Mouse (Mus musculus) E14TG2a.4 (cell line): ENCODE measurements around the gene Kcnn3.

Experiments
- H3K27me3 ChIP-seq: 2 replicates; pipeline ENCODE4 v1.6.1; 2014; ENCODE audit warnings: low read length, control low read depth; ENCODE audit not compliant: insufficient read depth
- H3K36me3 ChIP-seq: 2 replicates; pipeline ENCODE4 v1.6.1; 2014; ENCODE audit warnings: low read length, control low read depth; ENCODE audit not compliant: insufficient read depth
- H3K4me1 ChIP-seq: replicated peaks from 2 replicates; pipeline ENCODE4 v1.6.1; 2014; ENCODE audit warnings: low read depth, low read length, control low read depth
- H3K4me3 ChIP-seq: replicated peaks from 2 replicates; pipeline ENCODE4 v1.5.1; 2014; ENCODE audit warnings: mild to moderate bottlenecking, low read length
- H3K9me3 ChIP-seq: 2 replicates; pipeline ENCODE4 v1.6.1; 2014; ENCODE audit warnings: low read length, control low read depth
- CTCF ChIP-seq: conservative IDR thresholded peaks from 2 replicates; pipeline ENCODE4 v1.5.1; 2014; ENCODE audit warnings: low read length
- NANOG ChIP-seq: IDR thresholded peaks from 2 replicates; pipeline ENCODE4 v1.6.1; 2014; ENCODE audit warnings: borderline replicate concordance, low read length, mixed read lengths
- POU5F1 ChIP-seq: IDR thresholded peaks from 2 replicates; pipeline ENCODE4 v1.6.1; 2014; ENCODE audit warnings: low read length, borderline replicate concordance

The Kcnn3 gene

DNA sequence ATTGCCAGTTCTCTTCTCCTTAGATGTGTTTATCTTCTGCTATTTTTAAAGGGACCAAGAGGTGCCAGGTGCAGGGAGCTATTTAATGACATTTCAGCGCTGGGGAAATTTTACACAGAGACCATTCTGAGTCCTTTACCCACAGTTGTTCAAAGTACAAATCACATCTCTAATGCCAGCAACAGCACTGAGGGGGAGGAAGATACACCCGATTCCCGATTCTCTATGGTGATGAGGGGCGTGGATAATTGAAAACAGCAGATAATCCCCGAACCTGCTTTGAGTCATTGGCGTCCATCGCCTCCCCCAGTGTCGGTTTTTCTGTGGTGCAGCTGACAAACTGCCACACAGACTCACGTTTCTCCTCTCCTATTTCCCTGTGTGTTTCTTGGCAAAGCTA, 11.9 kb upstream of the Kcnn3 start:
- Histone ChIP-seq H3K9me3 (no peaks in the 10 kb centered on the region), H3K36me3 (no peaks in the 10 kb centered on the region), H3K4me1 (peaks cover 24% of the 10 kb centered on the region), H3K27me3 (peaks cover 56% of the 10 kb centered on the region), H3K4me3 (no peak overlapping the region)
- TF ChIP-seq CTCF (no peak), POU5F1 (no peak), NANOG (no peak)

DNA sequence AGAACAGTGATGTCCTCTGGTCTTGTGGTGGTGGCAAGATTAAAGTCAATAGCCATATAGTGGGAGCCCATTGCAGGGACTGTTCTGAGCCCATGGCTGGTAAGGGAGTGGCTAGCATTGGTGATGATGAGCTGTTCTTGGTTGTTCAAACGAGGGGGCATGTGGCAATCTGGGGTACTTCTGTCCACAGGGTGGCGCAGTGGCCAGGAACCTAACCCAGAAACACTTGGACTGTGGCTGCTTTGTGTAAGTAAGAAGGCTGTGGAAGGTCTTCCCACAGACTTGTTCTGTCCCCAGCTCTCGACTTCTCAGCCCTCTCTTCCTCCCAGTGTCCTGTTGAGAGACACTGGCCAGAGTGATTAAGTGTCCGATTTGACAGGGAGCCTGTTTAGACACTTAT, 9.0 kb upstream of the Kcnn3 start:
- H3K36me3 ChIP-seq, result no peaks in the 10 kb centered on the region
- H3K9me3 ChIP-seq, result no peaks in the 10 kb centered on the region
- peaks cover 24% of the 10 kb centered on the region for H3K4me1 ChIP-seq
- H3K4me3 ChIP-seq, result no peak overlapping the region
- TF ChIP-seq POU5F1 (no peak), CTCF (peak; percentile 22; the same call in 1 of the 2 replicates), NANOG (no peak)
- peaks cover 43% of the 10 kb centered on the region for H3K27me3 ChIP-seq

DNA sequence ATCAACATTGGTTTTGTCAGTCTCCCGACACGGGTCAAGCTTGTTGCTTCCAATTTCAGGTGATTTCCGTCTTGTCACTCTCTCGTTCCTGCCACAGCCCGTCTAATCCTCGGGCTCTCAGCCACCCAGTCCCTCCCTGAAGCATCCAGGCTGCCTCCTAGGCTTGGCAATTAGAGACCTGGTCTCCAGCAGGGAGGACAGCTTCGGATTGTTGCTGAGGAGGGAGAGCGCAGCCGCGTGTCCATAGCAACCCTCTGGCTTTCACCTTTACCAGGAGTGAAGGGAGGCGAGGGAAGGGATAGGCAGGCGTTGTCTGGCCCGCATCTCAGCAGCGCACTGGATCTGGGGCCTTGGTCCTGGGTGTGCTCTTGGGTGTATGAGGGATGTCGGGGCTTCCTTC, 8.6 kb upstream of the Kcnn3 start:
- Histone ChIP-seq H3K9me3 (peaks cover 1% of the 10 kb centered on the region; the same call in 1 of the 2 replicates), H3K4me1 (peaks cover 24% of the 10 kb centered on the region), H3K27me3 (peaks cover 40% of the 10 kb centered on the region), H3K36me3 (no peaks in the 10 kb centered on the region), H3K4me3 (no peak overlapping the region)
- TF ChIP-seq NANOG (no peak), CTCF (no peak), POU5F1 (no peak)

DNA sequence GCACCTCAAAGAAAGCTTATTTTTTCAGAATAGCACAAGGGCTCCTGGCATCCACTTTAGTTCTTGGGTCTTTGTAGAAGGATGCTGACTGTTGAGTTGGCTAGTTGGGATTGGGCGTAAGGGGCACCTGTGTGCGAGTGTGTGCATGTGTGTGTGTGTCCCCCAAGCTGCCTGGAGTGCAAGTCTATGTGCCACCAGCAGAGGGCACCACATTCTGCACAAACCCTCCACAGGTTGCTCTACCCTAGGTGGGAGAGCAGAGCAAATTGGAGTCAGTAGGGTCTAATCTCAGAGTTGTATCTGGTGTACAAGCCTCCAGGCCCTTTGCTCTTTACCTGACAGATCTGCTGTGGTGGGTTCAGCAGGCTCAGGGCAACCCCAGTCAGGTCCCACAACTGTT, 7.7 kb upstream of the Kcnn3 start:
- H3K9me3 ChIP-seq, result peaks cover 5% of the 10 kb centered on the region; the same call in 1 of the 2 replicates
- peaks cover 24% of the 10 kb centered on the region for H3K4me1 ChIP-seq
- H3K4me3 ChIP-seq, result no peak overlapping the region
- peak; percentile 88 for TF ChIP-seq CTCF
- no peak for TF ChIP-seq NANOG
- peaks cover 33% of the 10 kb centered on the region for H3K27me3 ChIP-seq
- no peaks in the 10 kb centered on the region for H3K36me3 ChIP-seq

DNA sequence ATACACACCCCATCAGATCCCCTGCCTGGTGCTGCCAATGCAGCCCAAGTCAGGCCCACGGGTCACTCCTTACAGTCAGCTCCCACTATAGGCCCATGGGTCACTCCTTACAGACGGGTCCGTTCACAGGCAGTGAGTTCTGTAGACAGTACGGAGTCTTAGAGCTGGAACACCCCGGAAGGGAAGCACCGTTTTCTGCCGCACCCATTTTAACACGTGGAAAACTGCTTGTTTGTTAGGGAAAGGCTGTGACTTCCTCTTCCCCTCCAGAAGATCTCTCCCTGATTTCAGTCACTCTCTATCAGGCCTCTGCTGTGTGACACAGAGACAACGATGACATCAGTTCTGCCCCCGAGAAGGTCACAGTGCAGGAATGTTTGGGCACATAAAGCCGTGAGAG, 4.5 kb upstream of the Kcnn3 start:
- peaks cover 5% of the 10 kb centered on the region; the same call in 1 of the 2 replicates for H3K9me3 ChIP-seq
- H3K4me1 ChIP-seq, result peaks cover 29% of the 10 kb centered on the region
- H3K36me3 ChIP-seq, result no peaks in the 10 kb centered on the region
- no peak overlapping the region for H3K4me3 ChIP-seq
- TF ChIP-seq CTCF (no peak), NANOG (no peak), POU5F1 (no peak)
- peaks cover 32% of the 10 kb centered on the region for H3K27me3 ChIP-seq

DNA sequence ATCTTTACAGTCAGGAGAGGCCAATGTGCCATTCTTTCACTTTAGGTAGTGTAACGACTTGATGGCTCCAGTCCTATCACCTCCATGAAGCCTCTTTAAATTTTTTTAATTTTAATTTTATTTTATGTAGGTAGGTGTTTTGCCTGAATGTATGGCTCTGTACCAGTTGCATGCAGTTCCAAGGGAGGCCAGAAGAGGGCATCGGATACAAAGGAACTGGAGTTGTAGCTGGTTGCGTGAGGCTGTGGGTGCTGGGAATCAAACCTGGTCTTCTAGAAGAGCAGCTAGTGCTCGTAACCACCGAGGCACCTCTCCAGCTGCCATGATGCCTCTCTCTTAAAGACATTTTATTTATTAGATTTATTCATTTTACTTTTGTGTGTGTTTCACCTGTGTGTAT, 3.6 kb upstream of the Kcnn3 start:
- TF ChIP-seq CTCF (peak; percentile 60), POU5F1 (no peak)
- H3K27me3 ChIP-seq, result peaks cover 37% of the 10 kb centered on the region
- H3K4me3 ChIP-seq, result no peak overlapping the region
- H3K36me3 ChIP-seq, result no peaks in the 10 kb centered on the region
- H3K4me1 ChIP-seq, result peaks cover 36% of the 10 kb centered on the region
- peaks cover 5% of the 10 kb centered on the region; the same call in 1 of the 2 replicates for H3K9me3 ChIP-seq

DNA sequence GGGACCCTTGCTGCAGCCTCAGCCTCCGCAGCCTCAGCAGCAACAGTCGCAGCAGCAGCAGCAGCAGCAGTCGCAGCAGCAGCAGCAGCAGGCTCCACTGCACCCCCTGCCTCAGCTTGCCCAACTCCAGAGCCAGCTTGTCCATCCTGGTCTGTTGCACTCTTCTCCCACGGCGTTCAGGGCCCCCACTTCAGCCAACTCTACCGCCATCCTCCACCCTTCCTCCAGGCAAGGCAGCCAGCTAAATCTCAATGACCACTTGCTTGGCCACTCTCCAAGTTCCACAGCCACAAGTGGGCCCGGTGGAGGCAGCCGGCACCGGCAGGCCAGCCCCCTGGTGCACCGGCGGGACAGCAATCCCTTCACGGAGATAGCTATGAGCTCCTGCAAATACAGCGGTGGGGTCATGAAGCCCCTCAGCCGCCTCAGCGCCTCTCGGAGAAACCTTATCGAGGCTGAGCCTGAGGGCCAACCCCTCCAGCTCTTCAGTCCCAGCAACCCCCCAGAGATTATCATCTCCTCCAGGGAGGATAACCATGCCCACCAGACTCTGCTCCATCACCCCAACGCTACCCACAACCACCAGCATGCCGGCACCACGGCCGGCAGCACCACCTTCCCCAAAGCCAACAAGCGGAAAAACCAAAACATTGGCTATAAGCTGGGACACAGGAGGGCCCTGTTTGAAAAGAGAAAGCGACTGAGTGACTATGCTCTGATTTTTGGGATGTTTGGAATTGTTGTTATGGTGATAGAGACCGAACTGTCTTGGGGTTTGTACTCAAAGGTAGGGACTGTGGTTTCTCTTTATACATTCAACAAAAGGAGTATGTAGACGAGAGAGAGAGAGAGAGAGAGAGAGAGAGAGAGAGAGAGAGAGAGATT, 896 bp downstream of the Kcnn3 start:
- Histone ChIP-seq H3K4me1 (peaks cover 34% of the 10 kb centered on the region), H3K27me3 (peaks cover 60% of the 10 kb centered on the region), H3K4me3 (peak overlapping the region; percentile 79), H3K36me3 (no peaks in the 10 kb centered on the region), H3K9me3 (peaks cover 5% of the 10 kb centered on the region; the same call in 1 of the 2 replicates)
- TF ChIP-seq NANOG, result no peak
- TF ChIP-seq CTCF, result no peak
- TF ChIP-seq POU5F1, result no peak

DNA sequence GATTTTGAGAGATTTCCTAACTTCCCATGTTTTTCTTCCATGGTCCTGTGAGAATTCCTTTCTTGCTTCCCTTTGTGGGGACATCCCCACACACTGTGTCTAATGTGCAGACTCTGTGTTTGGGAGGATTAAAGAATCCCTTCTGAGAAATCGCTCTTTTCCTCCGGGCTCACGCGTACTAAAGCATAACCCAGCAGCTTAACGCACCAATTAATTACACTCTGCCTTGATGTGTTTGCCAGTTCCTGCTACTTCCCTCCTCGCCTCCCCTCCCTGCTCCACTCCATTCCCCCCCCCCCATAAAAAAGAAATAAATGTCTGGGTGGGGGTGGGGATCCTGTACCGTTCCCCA, 1.5 kb downstream of the Kcnn3 start:
- peaks cover 35% of the 10 kb centered on the region for H3K4me1 ChIP-seq
- peaks cover 3% of the 10 kb centered on the region; the same call in 1 of the 2 replicates for H3K9me3 ChIP-seq
- TF ChIP-seq NANOG (no peak), CTCF (no peak), POU5F1 (no peak)
- H3K27me3 ChIP-seq, result peaks cover 60% of the 10 kb centered on the region
- H3K36me3 ChIP-seq, result no peaks in the 10 kb centered on the region
- 0 out of 2 replicates have a peak overlapping the region, but pooled peaks have one; percentile 32 for H3K4me3 ChIP-seq
